Mouse (Mus musculus) hindbrain, embryonic 16.5 days (tissue): ENCODE data around the gene Ccdc71l. TPM values are rescaled to one million over a fixed set of nuclear protein-coding genes. Genes with fewer than 3 reads are reported as not detected.

Experiments
- ATAC-seq: fragments of 200-750 bp; cut with Nextera tagmentation; 2 replicates; pipeline ENCODE4 v1.8.0; 2017; ENCODE audit warnings: moderate TSS enrichment, moderate library complexity
- H3K27ac ChIP-seq: fragments of 300-500 bp; sonication (generic); 2 replicates; pipeline ENCODE4 v1.5.1; 2014; ENCODE audit warnings: low read depth, mild to moderate bottlenecking, control low read depth, low read length, moderate library complexity
- H3K27me3 ChIP-seq: fragments of 300-500 bp; sonication (generic); replicated peaks from 2 replicates; pipeline ENCODE4 v1.6.1; 2014; ENCODE audit warnings: low read length; ENCODE audit not compliant: control insufficient read depth, insufficient read depth
- H3K36me3 ChIP-seq: fragments of 300-500 bp; sonication (generic); 2 replicates; pipeline ENCODE4 v1.6.1; 2014; ENCODE audit warnings: mild to moderate bottlenecking, low read length, moderate library complexity, mixed read lengths; ENCODE audit not compliant: control insufficient read depth, insufficient read depth
- H3K4me1 ChIP-seq: fragments of 300-500 bp; sonication (generic); 2 replicates; pipeline ENCODE4 v1.6.1; 2014; ENCODE audit warnings: low read depth, low read length; ENCODE audit not compliant: control insufficient read depth, insufficient read depth
- H3K4me2 ChIP-seq: fragments of 300-500 bp; sonication (generic); 2 replicates; pipeline ENCODE4 v1.6.1; 2014; ENCODE audit warnings: mild to moderate bottlenecking, low read length, control low read depth, moderate library complexity
- H3K4me3 ChIP-seq: fragments of 300-500 bp; sonication (generic); 2 replicates; pipeline ENCODE4 v1.5.1; 2014; ENCODE audit warnings: mild to moderate bottlenecking, low read length, control low read depth, moderate library complexity
- H3K9ac ChIP-seq: fragments of 300-500 bp; sonication (generic); 2 replicates; pipeline ENCODE4 v1.6.1; 2014; ENCODE audit warnings: low read depth, mild to moderate bottlenecking, control low read depth, low read length, moderate library complexity
- H3K9me3 ChIP-seq: fragments of 300-500 bp; sonication (generic); 2 replicates; pipeline ENCODE4 v1.6.1; 2014; ENCODE audit warnings: mild to moderate bottlenecking, low read length, moderate library complexity; ENCODE audit not compliant: control insufficient read depth
- WGBS: fragments of 180-500 bp; shearing (Covaris S2); extraction: QIAGEN DNeasy Blood & Tissue Kit; methylation state at CpG from one replicate; pipeline ENCODE4 v1.1.7; 2014; 5-methylcytosine and 5-hydroxymethylcytosine counted together
- polyA plus RNA-seq: library from polyadenylated mRNA; unstranded; fragments of >200 nt; fragmentation: Nextera tagmentation; extraction: Ambion mirVana; gene quantifications from 2 replicates; pipeline ENCODE4 v1.2.1, GENCODE M21; 2015

Ccdc71l gene
- 2.3 and 2.7 TPM in 2 replicates for polyA plus RNA-seq

GRCm38 (mm10) chr12:32378528-32379295 is at the start of gene Ccdc71l:
Gene Ccdc71l (plus strand): TSS chr12:32378704.
- Histone ChIP-seq H3K27me3 (no peaks in the 10 kb centered on the region), H3K9ac (peak within 1 kb of the TSS; percentile 97), H3K9me3 (no peaks in the 10 kb centered on the region), H3K4me3 (peak within 1 kb of the TSS; percentile 79), H3K4me1 (peaks cover 17% of the 10 kb centered on the region), H3K4me2 (peak within 1 kb of the TSS; percentile 64), H3K27ac (peak within 1 kb of the TSS; percentile 91), H3K36me3 (no peaks in the 10 kb centered on the region)
- peak; percentile 94 for ATAC-seq
- under 1% methylated on average over 47 of the region's 78 CpGs for WGBS

- no peaks in the 10 kb centered on the region for H3K27me3 ChIP-seq
- no peaks in the 10 kb centered on the region for H3K9me3 ChIP-seq
- H3K36me3 ChIP-seq: no peaks in the 10 kb centered on the region
- H3K4me2 ChIP-seq: no peak overlapping the region
- peak; percentile 56; the same call in 1 of the 2 replicates for ATAC-seq
- no peak overlapping the region for H3K9ac ChIP-seq
- H3K4me1 ChIP-seq: no peaks in the 10 kb centered on the region
- WGBS: 24% methylated on average over 1 of the region's 1 CpGs
- no peak overlapping the region for H3K4me3 ChIP-seq
- no peak overlapping the region for H3K27ac ChIP-seq
These were observed 39.4 kb upstream of the Ccdc71l start for GRCm38 (mm10) chr12:32339078-32339477.

- ATAC-seq: no peak
- Histone ChIP-seq H3K9ac (no peak overlapping the region), H3K4me3 (no peak overlapping the region), H3K4me2 (no peak overlapping the region), H3K36me3 (no peaks in the 10 kb centered on the region), H3K27ac (no peak overlapping the region), H3K27me3 (no peaks in the 10 kb centered on the region), H3K4me1 (no peaks in the 10 kb centered on the region), H3K9me3 (no peaks in the 10 kb centered on the region)
- 79% methylated on average over 1 of the region's 1 CpGs for WGBS
These were observed 35.0 kb upstream of the Ccdc71l start for GRCm38 (mm10) chr12:32343487-32343886.

- no peak overlapping the region for H3K9ac ChIP-seq
- no peak for ATAC-seq
- H3K36me3 ChIP-seq: no peaks in the 10 kb centered on the region
- no peak overlapping the region for H3K4me3 ChIP-seq
- 88% methylated on average over 4 of the region's 4 CpGs for WGBS
- no peak overlapping the region for H3K27ac ChIP-seq
- no peaks in the 10 kb centered on the region for H3K27me3 ChIP-seq
- no peaks in the 10 kb centered on the region for H3K4me1 ChIP-seq
- H3K9me3 ChIP-seq: no peaks in the 10 kb centered on the region
- no peak overlapping the region for H3K4me2 ChIP-seq
These were observed 32.4 kb upstream of the Ccdc71l start for GRCm38 (mm10) chr12:32346121-32346520.

- no peak for ATAC-seq
These were observed 30.0 kb upstream of the Ccdc71l start for GRCm38 (mm10) chr12:32348493-32348892.

GRCm38 (mm10) chr12:32351874-32352273 is 26.6 kb upstream of the Ccdc71l start:
- no peak for ATAC-seq
- no peaks in the 10 kb centered on the region for H3K4me1 ChIP-seq
- WGBS: 92% methylated on average over 1 of the region's 1 CpGs
- H3K4me2 ChIP-seq: no peak overlapping the region
- H3K36me3 ChIP-seq: no peaks in the 10 kb centered on the region
- H3K9me3 ChIP-seq: peaks cover 4% of the 10 kb centered on the region
- no peak overlapping the region for H3K9ac ChIP-seq
- H3K27ac ChIP-seq: no peak overlapping the region
- no peak overlapping the region for H3K4me3 ChIP-seq
- H3K27me3 ChIP-seq: no peaks in the 10 kb centered on the region

More at GRCm38 (mm10) chr12:32348493-32348892, 30.0 kb upstream of the Ccdc71l start:
- no peaks in the 10 kb centered on the region for H3K9me3 ChIP-seq
- no peaks in the 10 kb centered on the region for H3K36me3 ChIP-seq
- no peak overlapping the region for H3K4me2 ChIP-seq
- 82% methylated on average over 3 of the region's 3 CpGs for WGBS
- H3K4me1 ChIP-seq: no peaks in the 10 kb centered on the region
- H3K4me3 ChIP-seq: no peak overlapping the region
- no peaks in the 10 kb centered on the region for H3K27me3 ChIP-seq
- no peak overlapping the region for H3K27ac ChIP-seq
- no peak overlapping the region for H3K9ac ChIP-seq

GRCm38 (mm10) chr12:32379296-32379725 is 807 bp downstream of the Ccdc71l start:
- H3K27me3 ChIP-seq: no peaks in the 10 kb centered on the region
- under 1% methylated on average over 67 of the region's 67 CpGs for WGBS
- H3K9me3 ChIP-seq: no peaks in the 10 kb centered on the region
- peak overlapping the region; percentile 91 for H3K27ac ChIP-seq
- H3K36me3 ChIP-seq: no peaks in the 10 kb centered on the region
- H3K4me3 ChIP-seq: peak overlapping the region; percentile 79
- peaks cover 17% of the 10 kb centered on the region for H3K4me1 ChIP-seq
- H3K9ac ChIP-seq: peak overlapping the region; percentile 97
- H3K4me2 ChIP-seq: peak overlapping the region; percentile 64
- peak; percentile 84 for ATAC-seq

- H3K9ac ChIP-seq: peak overlapping the region; percentile 97
- H3K4me1 ChIP-seq: peaks cover 17% of the 10 kb centered on the region
- no peak for ATAC-seq
- no peaks in the 10 kb centered on the region for H3K36me3 ChIP-seq
- H3K27me3 ChIP-seq: no peaks in the 10 kb centered on the region
- peak overlapping the region; percentile 91 for H3K27ac ChIP-seq
- WGBS: 3% methylated on average over 28 of the region's 28 CpGs
- no peaks in the 10 kb centered on the region for H3K9me3 ChIP-seq
- peak overlapping the region; percentile 64 for H3K4me2 ChIP-seq
- peak overlapping the region; percentile 79 for H3K4me3 ChIP-seq
These were observed 1.2 kb downstream of the Ccdc71l start for GRCm38 (mm10) chr12:32379731-32380130.

- Histone ChIP-seq H3K36me3 (no peaks in the 10 kb centered on the region), H3K4me1 (peaks cover 17% of the 10 kb centered on the region), H3K27ac (no peak overlapping the region), H3K27me3 (no peaks in the 10 kb centered on the region), H3K4me3 (peak overlapping the region; percentile 35), H3K4me2 (peak overlapping the region; percentile 73), H3K9ac (no peak overlapping the region), H3K9me3 (no peaks in the 10 kb centered on the region)
- 59% methylated on average over 3 of the region's 3 CpGs for WGBS
- no peak for ATAC-seq
These were observed 2.0 kb downstream of the Ccdc71l start for GRCm38 (mm10) chr12:32380457-32380856.
